Mouse (Mus musculus): Measurements from ENCODE around the gene Gtf2h3.

The Gtf2h3 gene

DNA sequence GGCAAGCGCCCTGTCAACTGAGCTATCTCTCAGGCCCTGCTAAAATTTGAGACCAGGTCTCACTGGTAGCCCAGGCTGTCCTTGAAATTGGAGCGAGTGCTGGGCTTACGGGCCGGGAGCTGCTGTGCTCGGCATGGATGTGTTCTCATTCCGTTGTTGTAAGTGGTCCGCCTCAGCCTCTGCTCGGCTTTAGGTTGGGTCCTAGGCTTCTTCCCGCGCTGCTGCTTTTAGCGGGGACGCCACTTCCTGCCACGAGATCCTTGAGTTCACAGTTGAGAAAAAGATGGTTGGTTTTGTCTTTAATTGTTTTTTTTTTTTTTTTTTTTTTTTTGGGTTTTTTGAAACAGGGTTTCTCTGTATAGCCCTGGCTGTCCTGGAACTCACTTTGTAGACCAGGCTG, 58.9 kb downstream of the Gtf2h3 start:
- no peak for DNase-seq
